ENCODE assay signal across 8 mouse cellular contexts in the genomic region with DNA sequence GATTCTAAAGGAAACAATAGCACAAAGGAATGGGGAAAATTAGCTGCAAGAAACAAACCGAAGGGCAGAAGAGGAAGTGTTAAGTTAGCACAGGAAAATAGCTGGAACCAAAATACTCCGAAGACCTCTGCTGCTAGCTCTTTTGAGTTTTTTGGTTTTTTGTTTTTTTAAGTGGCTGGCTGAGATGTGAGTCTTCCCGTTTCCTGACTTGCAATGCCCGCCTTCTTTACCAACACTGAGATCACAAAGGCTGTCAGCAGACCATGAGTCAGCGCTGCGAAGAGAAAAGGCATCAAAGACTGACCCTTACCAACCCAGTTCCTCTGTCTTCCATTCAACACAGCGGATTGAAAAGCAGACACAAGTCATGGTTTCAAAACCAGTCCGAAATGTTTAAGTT. TPM values are rescaled to one million over a fixed set of nuclear protein-coding genes. Genes with fewer than 3 reads are reported as not detected.
DNase-seq lines count a peak whose midpoint lies in the region; ATAC-seq lines count a peak whose summit lies in the region.

No protein-coding gene starts in this region.

- peak; percentile 13 for DNase-seq in adrenal gland, postnatal 10 days
- DNase-seq in adrenal gland, adult 18-20 months (ENCODE audit: low spot score in 2 of 2), result no peak
- DNase-seq in 3T3-L1 (ENCODE audit: low read depth, low spot score) (peak; percentile 90), liver (peak; percentile 28)
- no peak for DNase-seq in layer of hippocampus, adult 9-10 months (ENCODE audit: low spot score)
- no peak for DNase-seq in spleen, adult 18-20 months

- peak; percentile 72 for ATAC-seq in neutrophil, adult 5-6 weeks (ENCODE audit: extremely low read depth, insufficient number of reproducible peaks, low FRiP score, poor library complexity, severe bottlenecking)

- H3K27ac ChIP-seq in brown adipose tissue, adult 24 weeks (replicated peaks; ENCODE audit: low read depth, low read length), result peak overlapping the region; percentile 57

- H3K4me3 ChIP-seq in brown adipose tissue, adult 24 weeks (ENCODE audit: insufficient read depth, low read depth, low read length), result no peak overlapping the region

- H3K4me1 ChIP-seq in brown adipose tissue, adult 24 weeks (ENCODE audit: control insufficient read depth, insufficient read depth, insufficient read length, low read length), result peaks cover 36% of the 10 kb centered on the region

RNA-seq across cellular contexts. Expression of a gene that starts 25.5 kb away (rescaled TPM):
- 10 to 100 TPM; 41.8 to 65.7 TPM for total RNA-seq in adrenal gland, postnatal 10 days (2021)
- 10 to 100 TPM; 16.8 to 25.6 TPM for total RNA-seq in adrenal gland, adult 18-20 months (2021)
- 23.1 and 29.4 TPM in 2 replicates for polyA plus RNA-seq in brown adipose tissue, adult 24 weeks (2012; ENCODE audit: insufficient read depth, insufficient read length, missing spikeins)
- total RNA-seq in neutrophil, adult 5-6 weeks (2017), result 149 and 161 TPM in 2 replicates

Comparison
In these comparisons a context has a peak if more than half of its experiments do, and no peak if none do; other contexts are left out.
1. DNase-seq: peak in adrenal gland, postnatal 10 days (single experiment), 3T3-L1 (single experiment) and liver (single experiment); none in adrenal gland, adult 18-20 months (0 of 2), layer of hippocampus, adult 9-10 months (single experiment) and spleen, adult 18-20 months (0 of 2).